38 mouse cellular contexts compared by ENCODE assay signal in genomic region chr4:119599605-119600004, GRCm38 (mm10). TPM values are rescaled to one million over a fixed set of nuclear protein-coding genes. Genes with fewer than 3 reads are reported as not detected.
DNase-seq lines count a peak whose midpoint lies in the region; ATAC-seq and TF ChIP-seq lines count a peak whose summit lies in the region.
"Had no signal": no experiment of that assay in that cellular context is flagged by ENCODE, and none has a peak within 500 bp of the region (broad histone marks: within the 10 kb centered on the region; RNA-seq: fewer than 3 reads in every experiment).

No protein-coding gene starts in this region.

- H3K4me2 ChIP-seq in heart, embryonic 15.5 days, result no peak overlapping the region
- no peak overlapping the region for H3K4me2 ChIP-seq in liver, embryonic 16.5 days (ENCODE audit: low read depth, low read length)
- no peak overlapping the region for H3K4me2 ChIP-seq in liver, postnatal 0 days (ENCODE audit: low read depth, low read length)
- H3K4me2 ChIP-seq: hindbrain, embryonic 13.5 days; kidney, embryonic 15.5 days; limb, embryonic 13.5 days; liver, embryonic 15.5 days had no signal

- H3K4me3 ChIP-seq in heart, embryonic 10.5 days, result no peak overlapping the region
- no peak overlapping the region for H3K4me3 ChIP-seq in heart, embryonic 15.5 days
- H3K4me3 ChIP-seq in liver, embryonic 16.5 days (ENCODE audit: low read depth, low read length), result no peak overlapping the region
- H3K4me3 ChIP-seq in liver, postnatal 0 days (ENCODE audit: low read depth, low read length), result no peak overlapping the region
- H3K4me3 ChIP-seq: hindbrain, embryonic 13.5 days; kidney, embryonic 15.5 days; limb, embryonic 13.5 days; liver, embryonic 15.5 days had no signal

- DNase-seq in heart, embryonic 10.5 days (ENCODE audit: low spot score), result no peak
- no peak for DNase-seq in heart, adult 18-20 months
- DNase-seq in heart, adult 9 months (ENCODE audit: low spot score in 2 of 2), result no peak
- no peak for DNase-seq in liver, postnatal 0 days
- peak; percentile 34 for DNase-seq in yolk sac, embryonic 10.5 days (ENCODE audit: low spot score)
- no peak for DNase-seq in embryo, embryonic 9.5 days (ENCODE audit: extremely low spot score)
- DNase-seq: adrenal gland, adult 8-10 months; cerebellum, adult 2 months; cerebellum, postnatal 25 days; gastrocnemius, postnatal 36 days; heart, postnatal 14 days; kidney, adult 18-20 months; kidney, postnatal 25 days; midbrain, embryonic 14.5 days; thymus, postnatal 4 days had no signal

- H3K27me3 ChIP-seq in heart, embryonic 10.5 days (ENCODE audit: insufficient read depth, poor library complexity, severe bottlenecking), result no peaks in the 10 kb centered on the region
- no peaks in the 10 kb centered on the region for H3K27me3 ChIP-seq in heart, embryonic 15.5 days
- H3K27me3 ChIP-seq in liver, embryonic 16.5 days (ENCODE audit: control insufficient read depth, insufficient read depth, low read depth, low read length), result no peaks in the 10 kb centered on the region
- H3K27me3 ChIP-seq in liver, postnatal 0 days (ENCODE audit: insufficient read depth, low read length), result no peaks in the 10 kb centered on the region
- H3K27me3 ChIP-seq: CH12.LX; hindbrain, embryonic 13.5 days; kidney, embryonic 15.5 days; limb, embryonic 13.5 days; liver, embryonic 15.5 days had no signal

- H3K9me3 ChIP-seq in heart, embryonic 10.5 days, result no peaks in the 10 kb centered on the region
- no peaks in the 10 kb centered on the region for H3K9me3 ChIP-seq in heart, embryonic 15.5 days (replicated peaks)
- no peaks in the 10 kb centered on the region for H3K9me3 ChIP-seq in liver, embryonic 16.5 days (replicated peaks; ENCODE audit: control insufficient read depth, low read length)
- H3K9me3 ChIP-seq in liver, postnatal 0 days (ENCODE audit: low read length), result no peaks in the 10 kb centered on the region
- H3K9me3 ChIP-seq: hindbrain, embryonic 13.5 days; kidney, embryonic 15.5 days; limb, embryonic 13.5 days; liver, embryonic 15.5 days had no signal

- peaks cover 14% of the 10 kb centered on the region; the same call in 1 of the 2 replicates for H3K4me1 ChIP-seq in heart, embryonic 10.5 days
- peaks cover 7% of the 10 kb centered on the region; the same call in 1 of the 2 replicates for H3K4me1 ChIP-seq in heart, embryonic 15.5 days (replicated peaks)
- no peaks in the 10 kb centered on the region for H3K4me1 ChIP-seq in liver, embryonic 16.5 days (ENCODE audit: control insufficient read depth, low read depth, low read length)
- 0 out of 2 replicates have a peak, but pooled peaks cover 5% of the 10 kb centered on the region for H3K4me1 ChIP-seq in liver, postnatal 0 days (ENCODE audit: insufficient read depth)
- H3K4me1 ChIP-seq: hindbrain, embryonic 13.5 days; kidney, embryonic 15.5 days; limb, embryonic 13.5 days; liver, embryonic 15.5 days had no signal

- ATAC-seq in heart, embryonic 15.5 days (replicated peaks; ENCODE audit: insufficient number of reproducible peaks, insufficient read depth, low FRiP score, low read depth), result no peak
- ATAC-seq in liver, embryonic 16.5 days (ENCODE audit: low read depth), result peak; percentile 67; the same call in 1 of the 2 replicates
- no peak for ATAC-seq in liver, postnatal 0 days
- ATAC-seq: forebrain, embryonic 14.5 days; lung, postnatal 0 days had no signal

- no peak for TF ChIP-seq CTCF in liver, postnatal 0 days (IDR thresholded peaks at IDR 0.05; ENCODE audit: low read depth)

- H3K36me3 ChIP-seq in heart, embryonic 10.5 days, result peaks cover 17% of the 10 kb centered on the region
- H3K36me3 ChIP-seq in heart, embryonic 15.5 days, result peaks cover 13% of the 10 kb centered on the region; the same call in 1 of the 2 replicates
- H3K36me3 ChIP-seq in liver, embryonic 16.5 days (ENCODE audit: control insufficient read depth, insufficient read depth), result 0 out of 2 replicates have a peak, but pooled peaks cover 2% of the 10 kb centered on the region
- 0 out of 2 replicates have a peak, but pooled peaks cover 3% of the 10 kb centered on the region for H3K36me3 ChIP-seq in liver, postnatal 0 days (replicated peaks; ENCODE audit: insufficient read depth, low read length)

- H3K27ac ChIP-seq in heart, embryonic 10.5 days, result 0 out of 2 replicates have a peak overlapping the region, but pooled peaks have one; percentile 22
- H3K27ac ChIP-seq in heart, embryonic 15.5 days, result peak overlapping the region; percentile 53
- no peak overlapping the region for H3K27ac ChIP-seq in liver, embryonic 16.5 days (ENCODE audit: low read length)
- no peak overlapping the region for H3K27ac ChIP-seq in liver, postnatal 0 days (ENCODE audit: low read depth)
- H3K27ac ChIP-seq: hindbrain, embryonic 13.5 days; kidney, embryonic 15.5 days; limb, embryonic 13.5 days; liver, embryonic 15.5 days; macrophage had no signal

- H3K9ac ChIP-seq in heart, embryonic 15.5 days, result no peak overlapping the region
- H3K9ac ChIP-seq in liver, embryonic 16.5 days (ENCODE audit: low read depth, low read length), result no peak overlapping the region
- H3K9ac ChIP-seq in liver, postnatal 0 days (replicated peaks), result no peak overlapping the region
- H3K9ac ChIP-seq: hindbrain, embryonic 13.5 days; kidney, embryonic 15.5 days; limb, embryonic 13.5 days; liver, embryonic 15.5 days had no signal

- TF ChIP-seq EP300 in liver, postnatal 0 days (IDR thresholded peaks at IDR 0.05; ENCODE audit: low read depth), result no peak

- WGBS in heart, embryonic 10.5 days, result 13% methylated on average over 1 of the region's 1 CpGs
- WGBS in heart, embryonic 15.5 days, result 18% methylated on average over 1 of the region's 1 CpGs
- WGBS in liver, embryonic 16.5 days (ENCODE audit: insufficient replicate concordance), result 40% methylated on average over 1 of the region's 1 CpGs
- 45% methylated on average over 1 of the region's 1 CpGs for WGBS in liver, postnatal 0 days (ENCODE audit: insufficient replicate concordance)

RNA-seq across cellular contexts. Expression of gene Guca2a, which starts 37.9 kb away (rescaled TPM):
- polyA plus RNA-seq in heart, embryonic 10.5 days (2016; fragmentation: Nextera tagmentation; extraction: Ambion mirVana), result 0.26 TPM in 1 of 2 replicates, not detected in the other
- total RNA-seq in heart, adult 18-20 months (2021), result not detected
- polyA plus RNA-seq in heart, embryonic 15.5 days (2015; fragmentation: Nextera tagmentation; extraction: Ambion mirVana), result not detected in 2 replicates
- polyA plus RNA-seq in liver, embryonic 16.5 days (2015; fragmentation: Nextera tagmentation; extraction: Ambion mirVana), result 0.55 TPM in 1 of 2 replicates, not detected in the other
- not detected in 2 replicates for polyA plus RNA-seq in liver, postnatal 0 days (2015; fragmentation: Nextera tagmentation; extraction: Ambion mirVana)
- total RNA-seq: CH12.LX; ES-E14; gastrocnemius, adult 18-20 months; gastrocnemius, postnatal 36 days; heart, postnatal 14 days; layer of hippocampus, adult 18-20 months; layer of hippocampus, postnatal 14 days; left cerebral cortex, postnatal 36 days; megakaryocyte-erythroid progenitor cell, adult 5-6 weeks; monocyte, adult 5-6 weeks had no signal
- polyA plus RNA-seq: cerebellum, adult 2 months; embryonic facial prominence, embryonic 11.5 days; forebrain, embryonic 14.5 days; hindbrain, embryonic 13.5 days; limb, embryonic 13.5 days; liver, embryonic 15.5 days; macrophage; midbrain, embryonic 14.5 days; neural tube, embryonic 14.5 days; stomach, embryonic 14.5 days; thymus, postnatal 0 days had no signal

RNA-seq across cellular contexts. Expression of gene Guca2b, which starts 59.1 kb away (rescaled TPM):
- polyA plus RNA-seq in heart, embryonic 10.5 days (2016; fragmentation: Nextera tagmentation; extraction: Ambion mirVana), result not detected in 2 replicates
- under 1 TPM; 0.51 to 0.65 TPM for total RNA-seq in heart, adult 18-20 months (2021)
- not detected in 2 replicates for polyA plus RNA-seq in heart, embryonic 15.5 days (2015; fragmentation: Nextera tagmentation; extraction: Ambion mirVana)
- polyA plus RNA-seq in liver, embryonic 16.5 days (2015; fragmentation: Nextera tagmentation; extraction: Ambion mirVana), result 0.27 and 0.70 TPM in 2 replicates
- polyA plus RNA-seq in liver, postnatal 0 days (2015; fragmentation: Nextera tagmentation; extraction: Ambion mirVana), result not detected in 2 replicates
- total RNA-seq: adrenal gland, adult 8-10 months; ES-E14; gastrocnemius, adult 18-20 months; gastrocnemius, postnatal 36 days; heart, postnatal 14 days; layer of hippocampus, adult 18-20 months; layer of hippocampus, postnatal 14 days; left cerebral cortex, adult 8-10 months; left cerebral cortex, postnatal 36 days; megakaryocyte-erythroid progenitor cell, adult 5-6 weeks; monocyte, adult 5-6 weeks had no signal
- polyA plus RNA-seq: C2C12; cerebellum, adult 2 months; embryonic facial prominence, embryonic 11.5 days; forebrain, embryonic 14.5 days; hindbrain, embryonic 13.5 days; limb, embryonic 13.5 days; lung, postnatal 0 days; macrophage; midbrain, embryonic 14.5 days; neural tube, embryonic 14.5 days; stomach, embryonic 14.5 days had no signal

Comparison
In these comparisons a context has a peak if more than half of its experiments do, and no peak if none do; other contexts are left out.
1. H3K27ac ChIP-seq: peak in heart, embryonic 10.5 days (single experiment) and heart, embryonic 15.5 days (single experiment); none in liver, embryonic 16.5 days (single experiment) and liver, postnatal 0 days (single experiment).